ENCODE assay signal across 8 mouse cellular contexts in genomic region chr11:79686501-79687121, GRCm38 (mm10).
DNase-seq lines count a peak whose midpoint lies in the region; ATAC-seq and TF ChIP-seq lines count a peak whose summit lies in the region.

No protein-coding gene starts in this region.

- H3K4me1 ChIP-seq in heart, embryonic 16.5 days (ENCODE audit: control insufficient read depth, insufficient read depth, low read length): no peaks in the 10 kb centered on the region
- H3K4me1 ChIP-seq in liver, embryonic 13.5 days (replicated peaks): no peaks in the 10 kb centered on the region
- peaks cover 5% of the 10 kb centered on the region; the same call in 1 of the 2 replicates for H3K4me1 ChIP-seq in neural tube, embryonic 12.5 days
- no peaks in the 10 kb centered on the region for H3K4me1 ChIP-seq in stomach, embryonic 16.5 days (ENCODE audit: control insufficient read depth, insufficient read depth, low read length)

- H3K9me3 ChIP-seq in heart, embryonic 16.5 days (replicated peaks; ENCODE audit: control insufficient read depth, low read length): no peaks in the 10 kb centered on the region
- no peaks in the 10 kb centered on the region for H3K9me3 ChIP-seq in liver, embryonic 13.5 days (replicated peaks)
- H3K9me3 ChIP-seq in neural tube, embryonic 12.5 days: no peaks in the 10 kb centered on the region
- H3K9me3 ChIP-seq in stomach, embryonic 16.5 days (replicated peaks; ENCODE audit: control insufficient read depth, low read length): no peaks in the 10 kb centered on the region

- no peaks in the 10 kb centered on the region for H3K36me3 ChIP-seq in C2C12 (ENCODE audit: control insufficient read depth, insufficient read depth)
- no peaks in the 10 kb centered on the region for H3K36me3 ChIP-seq in heart, embryonic 16.5 days (ENCODE audit: control insufficient read depth, insufficient read depth)
- H3K36me3 ChIP-seq in liver, embryonic 13.5 days: no peaks in the 10 kb centered on the region
- peaks cover 54% of the 10 kb centered on the region for H3K36me3 ChIP-seq in neural tube, embryonic 12.5 days
- H3K36me3 ChIP-seq in stomach, embryonic 16.5 days (ENCODE audit: control insufficient read depth, insufficient read depth, low read length): no peaks in the 10 kb centered on the region

- TF ChIP-seq CTCF in C2C12 (IDR thresholded peaks at IDR 0.05; ENCODE audit: control insufficient read depth, insufficient read depth, insufficient read length): peak; percentile 90

- ATAC-seq in erythroblast, adult 5-6 weeks (replicated peaks; ENCODE audit: low FRiP score, poor library complexity, severe bottlenecking): peak; percentile 42
- peak; percentile 68; the same call in 1 of the 2 replicates for ATAC-seq in heart, embryonic 16.5 days (replicated peaks; ENCODE audit: extremely low read depth, insufficient read depth, low FRiP score)
- peak; percentile 55; the same call in 1 of the 2 replicates for ATAC-seq in liver, embryonic 13.5 days (ENCODE audit: low read depth)
- ATAC-seq in neural tube, embryonic 12.5 days (ENCODE audit: low FRiP score, low read depth): peak; percentile 71
- ATAC-seq in stomach, embryonic 16.5 days (ENCODE audit: insufficient read depth, low FRiP score): peak; percentile 78; the same call in 1 of the 2 replicates

- H3K27ac ChIP-seq in heart, embryonic 16.5 days (ENCODE audit: low read length): no peak overlapping the region
- H3K27ac ChIP-seq in liver, embryonic 13.5 days: no peak overlapping the region
- H3K27ac ChIP-seq in neural tube, embryonic 12.5 days: no peak overlapping the region
- H3K27ac ChIP-seq in stomach, embryonic 16.5 days (ENCODE audit: low read length): no peak overlapping the region

- no peak overlapping the region for H3ac ChIP-seq in C2C12 (ENCODE audit: control insufficient read depth, insufficient read length, low read depth)

- H3K4me3 ChIP-seq in C2C12 (ENCODE audit: insufficient read depth, poor library complexity, severe bottlenecking): no peak overlapping the region
- H3K4me3 ChIP-seq in heart, embryonic 16.5 days (ENCODE audit: low read length): no peak overlapping the region
- no peak overlapping the region for H3K4me3 ChIP-seq in liver, embryonic 13.5 days (replicated peaks)
- no peak overlapping the region for H3K4me3 ChIP-seq in neural tube, embryonic 12.5 days
- H3K4me3 ChIP-seq in stomach, embryonic 16.5 days (replicated peaks; ENCODE audit: low read length): no peak overlapping the region

- H3K79me3 ChIP-seq in C2C12 (ENCODE audit: low read depth): no peaks in the 10 kb centered on the region

- peaks cover 21% of the 10 kb centered on the region for H3K27me3 ChIP-seq in C2C12 (ENCODE audit: control insufficient read depth, insufficient read depth, insufficient read length)
- H3K27me3 ChIP-seq in heart, embryonic 16.5 days (ENCODE audit: control insufficient read depth, insufficient read depth, low read length): no peaks in the 10 kb centered on the region
- no peaks in the 10 kb centered on the region for H3K27me3 ChIP-seq in liver, embryonic 13.5 days
- H3K27me3 ChIP-seq in neural tube, embryonic 12.5 days (replicated peaks): no peaks in the 10 kb centered on the region
- H3K27me3 ChIP-seq in stomach, embryonic 16.5 days (ENCODE audit: control insufficient read depth, insufficient read depth, low read length): no peaks in the 10 kb centered on the region

- WGBS in heart, embryonic 16.5 days: 58% methylated on average over 26 of the region's 26 CpGs
- 57% methylated on average over 26 of the region's 26 CpGs for WGBS in liver, embryonic 13.5 days (ENCODE audit: insufficient replicate concordance)
- WGBS in neural tube, embryonic 12.5 days: 69% methylated on average over 26 of the region's 26 CpGs
- 63% methylated on average over 26 of the region's 26 CpGs for WGBS in stomach, embryonic 16.5 days

- H3K79me2 ChIP-seq in C2C12 (ENCODE audit: control insufficient read depth, insufficient read depth): no peaks in the 10 kb centered on the region

- no peak overlapping the region for H3K4me2 ChIP-seq in heart, embryonic 16.5 days (ENCODE audit: low read depth, low read length)
- no peak overlapping the region for H3K4me2 ChIP-seq in liver, embryonic 13.5 days
- no peak overlapping the region for H3K4me2 ChIP-seq in neural tube, embryonic 12.5 days (replicated peaks)
- no peak overlapping the region for H3K4me2 ChIP-seq in stomach, embryonic 16.5 days (ENCODE audit: low read depth, low read length)

- DNase-seq in brain, adult 2 months (ENCODE audit: low read depth, low spot score): peak; percentile 92
- peak; percentile 91 for DNase-seq in kidney, postnatal 14 days
- DNase-seq in liver, embryonic 13.5 days: peak; percentile 58

- H3K9ac ChIP-seq in heart, embryonic 16.5 days (ENCODE audit: low read length): no peak overlapping the region
- no peak overlapping the region for H3K9ac ChIP-seq in liver, embryonic 13.5 days
- H3K9ac ChIP-seq in neural tube, embryonic 12.5 days: no peak overlapping the region
- no peak overlapping the region for H3K9ac ChIP-seq in stomach, embryonic 16.5 days (ENCODE audit: low read length)

TF ChIP-seq in C2C12, 6 proteins besides CTCF, POLR2A, EP300 and RAD21:
- TF ChIP-seq MYOG (IDR thresholded peaks at IDR 0.05; ENCODE audit: control insufficient read depth, extremely low read depth, insufficient read length): no peak
